Mouse (Mus musculus) neural tube, embryonic 13.5 days (tissue): Measurements from ENCODE around the gene Ttyh2. TPM values are rescaled to one million over a fixed set of nuclear protein-coding genes. Genes with fewer than 3 reads are reported as not detected.
"Not testable (repeated sequence)": the region's sequence is repeated elsewhere in the genome, so short reads cannot be mapped to it uniquely, and the experiment has no call there.

Experiments
- ATAC-seq: fragments of 200-750 bp; cut with Nextera tagmentation; 2 replicates; pipeline ENCODE4 v1.8.0; 2017; ENCODE audit warnings: low read depth, mild to moderate bottlenecking, moderate TSS enrichment, moderate library complexity
- H3K27ac ChIP-seq: fragments of 300-500 bp; sonication (generic); replicated peaks from 2 replicates; pipeline ENCODE4 v1.5.1; 2015; ENCODE audit warnings: moderate library complexity, mild to moderate bottlenecking, inconsistent platforms
- H3K27me3 ChIP-seq: fragments of 300-500 bp; sonication (generic); 2 replicates; pipeline ENCODE4 v1.6.1; 2015; ENCODE audit warnings: mild to moderate bottlenecking, inconsistent platforms
- H3K36me3 ChIP-seq: fragments of 300-500 bp; sonication (generic); 2 replicates; pipeline ENCODE4 v1.6.1; 2015; ENCODE audit warnings: mild to moderate bottlenecking, inconsistent platforms
- H3K4me1 ChIP-seq: fragments of 300-500 bp; sonication (generic); replicated peaks from 2 replicates; pipeline ENCODE4 v1.6.1; 2015; ENCODE audit warnings: inconsistent platforms
- H3K4me2 ChIP-seq: fragments of 300-500 bp; sonication (generic); 2 replicates; pipeline ENCODE4 v1.6.1; 2015; ENCODE audit warnings: inconsistent platforms, mild to moderate bottlenecking, moderate library complexity
- H3K4me3 ChIP-seq: fragments of 300-500 bp; sonication (generic); 2 replicates; pipeline ENCODE4 v1.5.1; 2015; ENCODE audit warnings: mild to moderate bottlenecking, inconsistent platforms
- H3K9ac ChIP-seq: fragments of 300-500 bp; sonication (generic); 2 replicates; pipeline ENCODE4 v1.6.1; 2015; ENCODE audit warnings: moderate library complexity, mild to moderate bottlenecking, inconsistent platforms
- H3K9me3 ChIP-seq: fragments of 300-500 bp; sonication (generic); 2 replicates; pipeline ENCODE4 v1.6.1; 2016; ENCODE audit warnings: inconsistent platforms
- WGBS: fragments of 180-500 bp; shearing (Covaris S2); methylation state at CpG from one replicate; pipeline ENCODE4 v1.1.7; 2015; 5-methylcytosine and 5-hydroxymethylcytosine counted together
- polyA plus RNA-seq: library from polyadenylated mRNA; unstranded; fragments of >200 nt; fragmentation: Nextera tagmentation; extraction: Ambion mirVana; gene quantifications from 2 replicates; pipeline ENCODE4 v1.2.1, GENCODE M21; 2015

The Ttyh2 gene
- polyA plus RNA-seq, 1 experiment from 2014 or later, result 38.8 TPM

- no peak overlapping the region for H3K4me2 ChIP-seq
- no peak overlapping the region for H3K4me3 ChIP-seq
- peak overlapping the region; percentile 30 for H3K27ac ChIP-seq
- H3K9me3 ChIP-seq, result no peaks in the 10 kb centered on the region
- no peak overlapping the region for H3K9ac ChIP-seq
- ATAC-seq, result no peak
- WGBS, result 77% methylated on average over 2 of the region's 2 CpGs
- H3K36me3 ChIP-seq, result peaks cover 45% of the 10 kb centered on the region
- H3K27me3 ChIP-seq, result peaks cover 20% of the 10 kb centered on the region
- peaks cover 81% of the 10 kb centered on the region for H3K4me1 ChIP-seq
Measured at GRCm38 (mm10) chr11:114673719-114674050, 1.5 kb upstream of the Ttyh2 start.

- Histone ChIP-seq H3K4me3 (no peak overlapping the region), H3K27me3 (peaks cover 20% of the 10 kb centered on the region), H3K9me3 (no peaks in the 10 kb centered on the region), H3K4me1 (peaks cover 85% of the 10 kb centered on the region), H3K9ac (peak overlapping the region; percentile 52; the same call in 1 of the 2 replicates), H3K4me2 (no peak overlapping the region), H3K27ac (peak overlapping the region; percentile 30), H3K36me3 (peaks cover 45% of the 10 kb centered on the region)
- 41% methylated on average over 8 of the region's 8 CpGs for WGBS
- ATAC-seq, result no peak
Measured at GRCm38 (mm10) chr11:114674180-114674579, 1.1 kb upstream of the Ttyh2 start.

GRCm38 (mm10) chr11:114674796-114675195, 435 bp upstream of the Ttyh2 start:
- 83% methylated on average over 2 of the region's 3 CpGs for WGBS
- Histone ChIP-seq H3K9ac (peak overlapping the region; percentile 82), H3K4me3 (peak overlapping the region; percentile 52; the same call in 1 of the 2 replicates), H3K4me1 (peaks cover 85% of the 10 kb centered on the region), H3K36me3 (peaks cover 45% of the 10 kb centered on the region), H3K27me3 (peaks cover 20% of the 10 kb centered on the region), H3K4me2 (peak overlapping the region; percentile 76)
- not testable (repeated sequence) for H3K27ac ChIP-seq, H3K9me3 ChIP-seq, ATAC-seq

GRCm38 (mm10) chr11:114675826-114676401, 683 bp downstream of the Ttyh2 start:
- peak overlapping the region; percentile 52 for H3K4me3 ChIP-seq
- H3K4me2 ChIP-seq, result peak overlapping the region; percentile 76
- peaks cover 85% of the 10 kb centered on the region for H3K4me1 ChIP-seq
- 0 out of 2 replicates have a peak, but pooled peaks have one; percentile 8 for ATAC-seq
- peak overlapping the region; percentile 82 for H3K9ac ChIP-seq
- peak overlapping the region; percentile 59 for H3K27ac ChIP-seq
- peaks cover 20% of the 10 kb centered on the region for H3K27me3 ChIP-seq
- peaks cover 35% of the 10 kb centered on the region for H3K36me3 ChIP-seq
- WGBS, result 2% methylated on average over 27 of the region's 27 CpGs
- H3K9me3 ChIP-seq, result no peaks in the 10 kb centered on the region

GRCm38 (mm10) chr11:114676431-114676830, 1.2 kb downstream of the Ttyh2 start:
- peak overlapping the region; percentile 52 for H3K4me3 ChIP-seq
- 6% methylated on average over 14 of the region's 14 CpGs for WGBS
- H3K9ac ChIP-seq, result peak overlapping the region; percentile 82
- ATAC-seq, result no peak
- no peaks in the 10 kb centered on the region for H3K9me3 ChIP-seq
- H3K36me3 ChIP-seq, result peaks cover 30% of the 10 kb centered on the region
- H3K27me3 ChIP-seq, result peaks cover 20% of the 10 kb centered on the region
- peak overlapping the region; percentile 59 for H3K27ac ChIP-seq
- peak overlapping the region; percentile 76 for H3K4me2 ChIP-seq
- peaks cover 82% of the 10 kb centered on the region for H3K4me1 ChIP-seq

- H3K4me3 ChIP-seq, result peak overlapping the region; percentile 52
- H3K36me3 ChIP-seq, result peaks cover 24% of the 10 kb centered on the region
- peak overlapping the region; percentile 76 for H3K4me2 ChIP-seq
- peaks cover 20% of the 10 kb centered on the region for H3K27me3 ChIP-seq
- WGBS, result 38% methylated on average over 9 of the region's 9 CpGs
- H3K27ac ChIP-seq, result peak overlapping the region; percentile 59; the same call in 1 of the 2 replicates
- peak overlapping the region; percentile 82 for H3K9ac ChIP-seq
- no peaks in the 10 kb centered on the region for H3K9me3 ChIP-seq
- peaks cover 77% of the 10 kb centered on the region for H3K4me1 ChIP-seq
- ATAC-seq, result no peak
Measured at GRCm38 (mm10) chr11:114676896-114677530, 1.8 kb downstream of the Ttyh2 start.

GRCm38 (mm10) chr11:114679582-114679981, 4.4 kb downstream of the Ttyh2 start:
- Histone ChIP-seq H3K27me3 (peaks cover 20% of the 10 kb centered on the region), H3K4me2 (0 out of 2 replicates have a peak overlapping the region, but pooled peaks have one; percentile 10), H3K27ac (no peak overlapping the region), H3K9me3 (no peaks in the 10 kb centered on the region), H3K9ac (no peak overlapping the region), H3K36me3 (no peaks in the 10 kb centered on the region), H3K4me3 (no peak overlapping the region), H3K4me1 (peaks cover 53% of the 10 kb centered on the region)
- WGBS, result 75% methylated on average over 8 of the region's 8 CpGs
- ATAC-seq, result no peak

GRCm38 (mm10) chr11:114680291-114680690, 5.1 kb downstream of the Ttyh2 start:
- Histone ChIP-seq H3K4me1 (peaks cover 54% of the 10 kb centered on the region), H3K4me2 (no peak overlapping the region), H3K36me3 (no peaks in the 10 kb centered on the region), H3K27me3 (peaks cover 17% of the 10 kb centered on the region), H3K9ac (no peak overlapping the region), H3K4me3 (no peak overlapping the region), H3K9me3 (no peaks in the 10 kb centered on the region), H3K27ac (no peak overlapping the region)
- WGBS, result 42% methylated on average over 10 of the region's 10 CpGs
- ATAC-seq, result no peak

- 62% methylated on average over 5 of the region's 5 CpGs for WGBS
- H3K4me2 ChIP-seq, result no peak overlapping the region
- H3K4me1 ChIP-seq, result peaks cover 52% of the 10 kb centered on the region
- no peaks in the 10 kb centered on the region for H3K9me3 ChIP-seq
- H3K27ac ChIP-seq, result 0 out of 2 replicates have a peak overlapping the region, but pooled peaks have one; percentile 2
- H3K9ac ChIP-seq, result no peak overlapping the region
- ATAC-seq, result no peak
- H3K4me3 ChIP-seq, result no peak overlapping the region
- H3K36me3 ChIP-seq, result no peaks in the 10 kb centered on the region
- peaks cover 12% of the 10 kb centered on the region for H3K27me3 ChIP-seq
Measured at GRCm38 (mm10) chr11:114681054-114681453, 5.8 kb downstream of the Ttyh2 start.

- Histone ChIP-seq H3K9me3 (no peaks in the 10 kb centered on the region), H3K27me3 (peaks cover under 1% of the 10 kb centered on the region; the same call in 1 of the 2 replicates), H3K4me2 (no peak overlapping the region), H3K4me3 (no peak overlapping the region), H3K36me3 (no peaks in the 10 kb centered on the region), H3K9ac (no peak overlapping the region), H3K4me1 (peaks cover 40% of the 10 kb centered on the region), H3K27ac (no peak overlapping the region)
- no peak for ATAC-seq
- 92% methylated on average over 13 of the region's 13 CpGs for WGBS
Measured at GRCm38 (mm10) chr11:114682321-114682900, 7.2 kb downstream of the Ttyh2 start.

GRCm38 (mm10) chr11:114683029-114683721, 7.9 kb downstream of the Ttyh2 start:
- Histone ChIP-seq H3K4me1 (peaks cover 42% of the 10 kb centered on the region), H3K27me3 (no peaks in the 10 kb centered on the region), H3K4me3 (no peak overlapping the region), H3K9ac (no peak overlapping the region), H3K4me2 (no peak overlapping the region), H3K9me3 (no peaks in the 10 kb centered on the region), H3K36me3 (no peaks in the 10 kb centered on the region), H3K27ac (no peak overlapping the region)
- ATAC-seq, result no peak
- 82% methylated on average over 10 of the region's 10 CpGs for WGBS
